Mouse (Mus musculus): ENCODE results near the gene Gm21095.
"Not testable (repeated sequence)": the region's sequence is repeated elsewhere in the genome, so short reads cannot be mapped to it uniquely, and the experiment has no call there.

DNA sequence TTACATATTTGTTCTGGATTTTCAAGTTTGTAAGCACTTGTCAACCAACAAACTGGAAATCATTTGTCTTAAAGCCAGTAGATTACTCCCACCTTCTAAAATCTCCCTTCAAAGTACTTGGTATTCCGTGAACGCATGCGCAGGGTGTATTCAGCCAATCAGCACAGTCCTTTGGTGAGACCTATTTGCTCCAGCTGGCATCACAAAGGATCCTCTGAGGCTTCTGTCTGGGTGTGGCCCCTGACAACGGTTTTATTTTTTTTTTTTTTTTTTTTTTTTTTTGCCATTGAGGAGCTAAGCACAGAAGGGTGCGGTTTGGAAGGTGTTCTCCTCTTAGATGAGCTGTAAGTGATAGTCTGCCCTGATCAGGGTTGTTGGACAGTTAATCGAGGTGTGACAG, at the start of gene Gm21095:
- not testable (repeated sequence) for TF ChIP-seq CTCF (conservative IDR thresholded peaks at IDR 0.05; ENCODE audit: insufficient read depth, insufficient read length, low read depth, low read length); POLR2A (IDR thresholded peaks at IDR 0.05; ENCODE audit: low read depth, low read length)
